Mouse (Mus musculus) midbrain, embryonic 16.5 days (tissue): ENCODE data around the gene Slc7a6. TPM values are rescaled to one million over a fixed set of nuclear protein-coding genes. Genes with fewer than 3 reads are reported as not detected.

Experiments
- ATAC-seq: fragments of 200-750 bp; cut with Nextera tagmentation; 2 replicates; pipeline ENCODE4 v1.8.0; 2017; ENCODE audit warnings: moderate TSS enrichment
- H3K27ac ChIP-seq: fragments of 300-500 bp; sonication (generic); 2 replicates; pipeline ENCODE4 v1.5.1; 2014; ENCODE audit warnings: mild to moderate bottlenecking, low read length, mixed read lengths
- H3K27me3 ChIP-seq: fragments of 300-500 bp; sonication (generic); 2 replicates; pipeline ENCODE4 v1.6.1; 2014; ENCODE audit warnings: low read depth, low read length, mixed read lengths; ENCODE audit not compliant: control insufficient read depth, insufficient read depth
- H3K36me3 ChIP-seq: fragments of 300-500 bp; sonication (generic); 2 replicates; pipeline ENCODE4 v1.6.1; 2014; ENCODE audit warnings: mild to moderate bottlenecking, low read length, moderate library complexity, mixed read lengths; ENCODE audit not compliant: control insufficient read depth, insufficient read depth
- H3K4me1 ChIP-seq: fragments of 300-500 bp; sonication (generic); 2 replicates; pipeline ENCODE4 v1.6.1; 2014; ENCODE audit warnings: mild to moderate bottlenecking, low read length, mixed read lengths; ENCODE audit not compliant: control insufficient read depth, insufficient read depth
- H3K4me2 ChIP-seq: fragments of 300-500 bp; sonication (generic); 2 replicates; pipeline ENCODE4 v1.6.1; 2014; ENCODE audit warnings: mild to moderate bottlenecking, low read length, mixed read lengths
- H3K4me3 ChIP-seq: fragments of 300-500 bp; sonication (generic); 2 replicates; pipeline ENCODE4 v1.5.1; 2014; ENCODE audit warnings: low read depth, mild to moderate bottlenecking, low read length, moderate library complexity, mixed read lengths
- H3K9ac ChIP-seq: fragments of 300-500 bp; sonication (generic); 2 replicates; pipeline ENCODE4 v1.6.1; 2014; ENCODE audit warnings: low read depth, low read length, mixed read lengths
- H3K9me3 ChIP-seq: fragments of 300-500 bp; sonication (generic); replicated peaks from 2 replicates; pipeline ENCODE4 v1.6.1; 2014; ENCODE audit warnings: mild to moderate bottlenecking, low read length, mixed read lengths; ENCODE audit not compliant: control insufficient read depth, poor library complexity, severe bottlenecking
- WGBS: fragments of 180-500 bp; shearing (Covaris S2); extraction: QIAGEN DNeasy Blood & Tissue Kit; methylation state at CpG from one replicate; pipeline ENCODE4 v1.1.7; 2014; 5-methylcytosine and 5-hydroxymethylcytosine counted together
- polyA plus RNA-seq: library from polyadenylated mRNA; unstranded; fragments of >200 nt; fragmentation: Nextera tagmentation; extraction: Ambion mirVana; gene quantifications from 2 replicates; pipeline ENCODE4 v1.2.1, GENCODE M21; 2015

Slc7a6 gene
- polyA plus RNA-seq, 1 experiment from 2014 or later = 41.8 TPM

GRCm38 (mm10) chr8:106131488-106132222 is 37.0 kb upstream of the Slc7a6 start:
- 95% methylated on average over 7 of the region's 7 CpGs for WGBS
- Histone ChIP-seq H3K9ac (no peak overlapping the region), H3K4me1 (peaks cover 12% of the 10 kb centered on the region), H3K4me2 (no peak overlapping the region), H3K4me3 (no peak overlapping the region), H3K36me3 (0 out of 2 replicates have a peak, but pooled peaks cover 5% of the 10 kb centered on the region), H3K27me3 (peaks cover 38% of the 10 kb centered on the region), H3K27ac (no peak overlapping the region), H3K9me3 (no peaks in the 10 kb centered on the region)
- no peak for ATAC-seq

GRCm38 (mm10) chr8:106132356-106132755 is 36.3 kb upstream of the Slc7a6 start:
- H3K27me3 ChIP-seq = peaks cover 45% of the 10 kb centered on the region
- no peak overlapping the region for H3K27ac ChIP-seq
- H3K4me1 ChIP-seq = peaks cover 19% of the 10 kb centered on the region
- ATAC-seq = no peak
- H3K4me2 ChIP-seq = no peak overlapping the region
- 92% methylated on average over 11 of the region's 11 CpGs for WGBS
- H3K9me3 ChIP-seq = no peaks in the 10 kb centered on the region
- H3K36me3 ChIP-seq = 0 out of 2 replicates have a peak, but pooled peaks cover 5% of the 10 kb centered on the region
- H3K4me3 ChIP-seq = no peak overlapping the region
- no peak overlapping the region for H3K9ac ChIP-seq

GRCm38 (mm10) chr8:106133526-106133925 is 35.1 kb upstream of the Slc7a6 start:
- no peak overlapping the region for H3K27ac ChIP-seq
- no peak for ATAC-seq
- WGBS = 68% methylated on average over 13 of the region's 13 CpGs
- no peak overlapping the region for H3K9ac ChIP-seq
- H3K4me1 ChIP-seq = peaks cover 25% of the 10 kb centered on the region
- peaks cover 53% of the 10 kb centered on the region for H3K27me3 ChIP-seq
- no peak overlapping the region for H3K4me3 ChIP-seq
- H3K9me3 ChIP-seq = no peaks in the 10 kb centered on the region
- 0 out of 2 replicates have a peak, but pooled peaks cover 4% of the 10 kb centered on the region for H3K36me3 ChIP-seq
- H3K4me2 ChIP-seq = no peak overlapping the region

- no peaks in the 10 kb centered on the region for H3K9me3 ChIP-seq
- H3K4me3 ChIP-seq = no peak overlapping the region
- 79% methylated on average over 6 of the region's 6 CpGs for WGBS
- ATAC-seq = no peak
- peaks cover 25% of the 10 kb centered on the region for H3K4me1 ChIP-seq
- H3K9ac ChIP-seq = no peak overlapping the region
- no peak overlapping the region for H3K4me2 ChIP-seq
- no peak overlapping the region for H3K27ac ChIP-seq
- H3K27me3 ChIP-seq = peaks cover 57% of the 10 kb centered on the region
- 0 out of 2 replicates have a peak, but pooled peaks cover 3% of the 10 kb centered on the region for H3K36me3 ChIP-seq
These were observed 34.7 kb upstream of the Slc7a6 start for GRCm38 (mm10) chr8:106133946-106134345.

DNA sequence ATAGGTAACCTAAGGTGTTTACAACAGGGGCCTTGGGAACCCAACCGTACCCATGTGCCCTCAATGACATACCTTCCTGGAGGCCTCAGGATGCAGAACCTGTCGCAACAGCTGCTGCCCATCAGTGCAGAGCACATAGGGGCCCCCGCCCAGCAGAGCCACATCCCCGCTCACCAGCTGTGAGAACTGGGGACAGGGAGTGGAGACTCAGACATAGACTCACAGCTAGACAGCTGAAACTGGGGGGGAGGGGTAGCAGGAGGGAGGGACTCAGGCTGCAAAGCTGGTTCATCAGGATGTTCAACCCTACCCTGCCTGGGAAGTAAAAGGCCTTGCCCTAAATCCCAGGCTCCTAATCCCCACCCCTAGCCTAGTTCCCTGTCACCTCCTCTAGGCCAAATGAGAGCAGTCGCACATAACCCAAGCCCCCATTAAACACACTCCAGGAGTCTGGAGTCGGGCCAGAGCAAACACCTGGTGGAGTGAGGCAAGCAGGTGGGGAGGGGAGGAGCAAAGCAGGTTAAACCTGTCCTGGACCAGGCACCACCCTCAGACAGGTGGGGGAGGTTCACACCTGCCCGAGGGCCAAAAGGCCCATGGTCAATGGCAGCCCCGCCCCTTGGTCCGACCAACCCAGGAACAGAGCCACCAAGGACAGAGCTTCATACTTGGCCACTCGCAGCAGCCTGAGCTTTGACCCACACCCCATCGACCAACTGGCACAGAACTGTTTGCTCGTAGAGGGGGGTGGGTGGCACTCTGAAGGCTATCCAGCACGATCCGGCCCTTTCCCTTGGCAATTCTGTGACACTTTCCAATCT is 33.7 kb upstream of the Slc7a6 start:
- no peaks in the 10 kb centered on the region for H3K9me3 ChIP-seq
- WGBS = 28% methylated on average over 14 of the region's 14 CpGs
- 0 out of 2 replicates have a peak, but pooled peaks cover 2% of the 10 kb centered on the region for H3K36me3 ChIP-seq
- H3K4me1 ChIP-seq = peaks cover 25% of the 10 kb centered on the region
- no peak overlapping the region for H3K4me2 ChIP-seq
- H3K27me3 ChIP-seq = peaks cover 61% of the 10 kb centered on the region
- H3K9ac ChIP-seq = no peak overlapping the region
- no peak for ATAC-seq
- H3K4me3 ChIP-seq = no peak overlapping the region
- no peak overlapping the region for H3K27ac ChIP-seq

- Histone ChIP-seq H3K9ac (no peak overlapping the region), H3K4me3 (peak overlapping the region; percentile 47; the same call in 1 of the 2 replicates), H3K27ac (no peak overlapping the region), H3K4me2 (peak overlapping the region; percentile 85), H3K9me3 (no peaks in the 10 kb centered on the region), H3K27me3 (peaks cover 61% of the 10 kb centered on the region), H3K36me3 (no peaks in the 10 kb centered on the region), H3K4me1 (peaks cover 25% of the 10 kb centered on the region)
- ATAC-seq = no peak
- 3% methylated on average over 19 of the region's 19 CpGs for WGBS
These were observed 33.0 kb upstream of the Slc7a6 start for GRCm38 (mm10) chr8:106135672-106136071.

DNA sequence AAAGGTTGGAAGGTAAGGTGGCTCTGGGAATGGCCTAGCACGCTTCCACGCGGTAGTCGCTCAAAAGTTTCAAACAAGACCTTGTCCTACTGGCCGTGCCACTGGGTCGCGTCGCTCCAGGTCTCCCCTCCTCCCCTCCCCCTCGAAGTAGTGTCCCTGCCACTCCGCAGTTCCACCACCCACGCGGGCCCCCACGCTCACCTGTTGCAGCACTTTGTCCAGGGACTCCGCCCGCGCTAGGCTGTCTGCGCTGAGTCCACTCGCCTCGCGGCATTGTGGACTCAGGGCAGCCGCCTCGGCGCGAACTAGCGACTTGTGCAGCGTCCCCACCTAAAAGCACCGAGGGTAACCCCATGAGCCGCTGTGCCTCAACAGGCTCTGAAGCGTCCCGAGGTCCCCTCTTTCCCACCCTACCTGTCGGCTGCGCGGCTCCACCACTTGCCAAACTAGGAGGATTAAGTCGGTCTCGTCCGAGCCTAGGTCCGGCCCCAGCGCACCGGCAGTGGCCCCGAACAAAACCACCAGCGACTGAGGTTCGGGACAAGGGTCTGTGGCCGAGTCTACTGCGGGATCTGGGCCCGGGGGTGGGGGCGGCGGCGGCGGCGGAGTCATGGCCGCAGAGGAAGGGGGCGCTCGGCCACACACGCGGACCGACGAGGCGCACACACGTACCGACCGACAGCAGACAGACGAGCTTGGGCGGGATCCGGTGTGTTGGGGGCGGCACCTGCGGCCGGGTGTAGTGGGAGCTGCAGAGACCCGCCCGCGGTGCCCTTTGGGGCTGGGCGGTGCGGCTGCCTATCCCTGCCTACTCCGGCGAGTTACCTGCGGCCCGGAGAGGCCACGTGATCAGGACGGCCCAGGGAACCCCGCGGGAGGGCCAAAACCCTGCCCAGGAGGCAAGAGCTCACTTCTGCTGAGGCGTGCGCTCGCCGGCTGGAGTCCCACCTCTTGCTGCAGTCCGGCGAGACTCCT is 32.2 kb upstream of the Slc7a6 start, which contains the start of gene Esrp2:
Gene Esrp2 (minus strand): TSS at position 819 of the 975 bp plus-strand sequence.
- ATAC-seq = no peak
- Histone ChIP-seq H3K4me2 (peak within 1 kb of the TSS; percentile 85), H3K27me3 (peaks cover 61% of the 10 kb centered on the region), H3K36me3 (no peaks in the 10 kb centered on the region), H3K9me3 (no peaks in the 10 kb centered on the region), H3K27ac (no peak within 1 kb of the TSS), H3K4me3 (peak within 1 kb of the TSS; percentile 47), H3K9ac (peak within 1 kb of the TSS; percentile 59), H3K4me1 (peaks cover 25% of the 10 kb centered on the region)
- WGBS = 1% methylated on average over 81 of the region's 86 CpGs

- Histone ChIP-seq H3K36me3 (no peaks in the 10 kb centered on the region), H3K4me2 (peak overlapping the region; percentile 85), H3K4me1 (peaks cover 25% of the 10 kb centered on the region), H3K27me3 (peaks cover 61% of the 10 kb centered on the region), H3K9me3 (no peaks in the 10 kb centered on the region), H3K9ac (peak overlapping the region; percentile 51), H3K4me3 (peak overlapping the region; percentile 47), H3K27ac (no peak overlapping the region)
- WGBS = 4% methylated on average over 22 of the region's 22 CpGs
- no peak for ATAC-seq
These were observed 31.3 kb upstream of the Slc7a6 start for GRCm38 (mm10) chr8:106137218-106137905.
